Mouse (Mus musculus) bone marrow macrophage, adult 2 months (primary cell): ENCODE data around the gene Cep19.

Experiments used
- CTCF ChIP-seq: IDR thresholded peaks from 2 replicates; pipeline ENCODE4 v1.5.1; 2012; ENCODE audit warnings: low read depth, mild to moderate bottlenecking, low read length, moderate library complexity
- POLR2A ChIP-seq: IDR thresholded peaks from 2 replicates; pipeline ENCODE4 v1.6.1; 2012; ENCODE audit warnings: mild to moderate bottlenecking, low read depth, low read length, borderline replicate concordance

DNA sequence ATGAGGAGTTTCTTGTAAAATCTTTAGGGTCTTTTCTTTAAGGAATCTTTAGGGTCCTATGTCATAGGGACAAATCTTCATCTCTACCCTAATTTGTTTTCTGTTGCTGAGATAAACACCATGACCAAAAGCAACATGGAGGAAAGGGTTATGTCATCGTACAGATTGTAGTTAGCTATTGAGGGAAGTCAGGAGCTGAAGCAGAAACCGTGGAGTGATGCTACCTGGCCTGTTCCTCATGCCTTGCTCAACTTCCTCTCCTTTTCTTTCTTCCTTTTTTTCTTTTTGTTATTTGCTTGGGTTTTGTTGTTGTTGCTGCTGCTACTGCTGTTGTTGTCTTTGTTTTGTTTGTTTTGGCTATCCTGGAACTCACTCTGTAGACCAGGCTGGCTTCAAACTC is 9.0 kb downstream of the Cep19 start:
- no peak for TF ChIP-seq POLR2A
- TF ChIP-seq CTCF = no peak
